Mouse (Mus musculus): ENCODE results near the gene Unkl. TPM values are rescaled to one million over a fixed set of nuclear protein-coding genes. Genes with fewer than 3 reads are reported as not detected.
"Not testable (repeated sequence)": the region's sequence is repeated elsewhere in the genome, so short reads cannot be mapped to it uniquely, and the experiment has no call there.

Unkl gene
- polyA plus RNA-seq, 1 experiment from 2014 or later = 14.8 TPM

DNA sequence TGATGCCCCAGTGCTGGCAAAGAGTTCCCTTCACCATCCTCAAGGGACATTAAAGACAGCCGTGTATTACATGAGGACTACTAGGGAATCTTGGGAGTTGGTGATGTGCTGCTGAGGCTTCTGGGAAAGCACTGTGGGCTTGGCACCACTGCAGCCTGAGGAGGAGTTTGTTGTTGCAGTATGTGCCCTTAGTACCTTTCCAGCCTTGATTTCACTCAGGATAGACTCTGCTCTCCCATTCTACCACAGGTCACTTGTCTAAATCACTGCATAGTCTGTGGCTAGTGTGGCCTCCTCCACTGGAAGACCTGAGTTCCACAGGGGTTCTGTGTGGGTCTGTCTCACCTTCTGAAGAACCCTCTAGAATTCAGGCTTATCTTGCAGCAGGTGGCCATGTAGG lies 32.5 kb downstream of the Unkl start:
- H3K9ac ChIP-seq (replicated peaks) = no peak overlapping the region
- no peak for ATAC-seq (ENCODE audit: low FRiP score)
- no peaks in the 10 kb centered on the region for H3K27me3 ChIP-seq (replicated peaks)
- H3K27ac ChIP-seq (replicated peaks) = no peak overlapping the region
- peaks cover 41% of the 10 kb centered on the region for H3K36me3 ChIP-seq
- WGBS = 77% methylated on average over 1 of the region's 1 CpGs
- H3K9me3 ChIP-seq (replicated peaks) = no peaks in the 10 kb centered on the region
- peaks cover 28% of the 10 kb centered on the region for H3K4me1 ChIP-seq
- H3K4me2 ChIP-seq = no peak overlapping the region
- H3K4me3 ChIP-seq (replicated peaks) = no peak overlapping the region

DNA sequence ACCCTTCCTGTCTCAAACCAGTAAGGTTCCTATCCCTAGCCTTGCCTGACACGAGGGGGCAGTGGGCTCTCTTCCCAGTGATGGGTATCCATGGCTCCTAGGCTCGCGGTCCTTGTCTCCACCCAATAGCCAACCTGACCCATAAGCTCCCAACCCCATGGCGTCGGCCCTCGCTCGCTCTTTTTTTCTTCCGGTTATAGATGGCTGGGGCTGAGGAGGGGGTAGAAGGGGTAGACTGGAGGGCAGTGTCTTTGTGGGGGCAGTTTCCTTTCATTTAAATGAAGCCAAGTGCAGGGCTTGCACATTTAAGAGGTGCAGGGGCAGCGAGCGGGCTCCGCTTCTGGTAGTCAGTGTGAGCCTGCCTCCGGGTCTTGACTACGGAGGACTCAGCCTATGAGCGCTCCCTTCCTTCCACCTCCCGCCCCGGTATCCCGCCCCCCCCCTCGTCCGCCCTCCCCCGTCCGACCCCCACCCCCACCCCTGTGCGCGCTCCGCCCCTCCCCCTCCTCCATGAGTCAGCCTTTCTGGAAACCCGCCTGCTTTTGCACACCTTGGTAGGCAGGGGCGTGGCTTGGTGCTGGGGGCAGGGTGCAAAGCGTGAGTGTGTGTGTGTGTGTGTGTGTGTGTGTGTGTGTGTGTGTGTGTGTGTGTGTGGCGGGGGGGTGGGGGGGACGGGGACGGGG lies 33.8 kb downstream of the Unkl start:
- H3K4me1 ChIP-seq = peaks cover 28% of the 10 kb centered on the region
- peak; percentile 88 for ATAC-seq (ENCODE audit: low FRiP score)
- H3K9ac ChIP-seq (replicated peaks) = peak overlapping the region; percentile 51
- no peaks in the 10 kb centered on the region for H3K27me3 ChIP-seq (replicated peaks)
- peak overlapping the region; percentile 41 for H3K4me3 ChIP-seq (replicated peaks)
- peak overlapping the region; percentile 72 for H3K27ac ChIP-seq (replicated peaks)
- 2% methylated on average over 19 of the region's 30 CpGs for WGBS
- peaks cover 40% of the 10 kb centered on the region for H3K36me3 ChIP-seq
- no peaks in the 10 kb centered on the region for H3K9me3 ChIP-seq (replicated peaks)
- peak overlapping the region; percentile 72 for H3K4me2 ChIP-seq

DNA sequence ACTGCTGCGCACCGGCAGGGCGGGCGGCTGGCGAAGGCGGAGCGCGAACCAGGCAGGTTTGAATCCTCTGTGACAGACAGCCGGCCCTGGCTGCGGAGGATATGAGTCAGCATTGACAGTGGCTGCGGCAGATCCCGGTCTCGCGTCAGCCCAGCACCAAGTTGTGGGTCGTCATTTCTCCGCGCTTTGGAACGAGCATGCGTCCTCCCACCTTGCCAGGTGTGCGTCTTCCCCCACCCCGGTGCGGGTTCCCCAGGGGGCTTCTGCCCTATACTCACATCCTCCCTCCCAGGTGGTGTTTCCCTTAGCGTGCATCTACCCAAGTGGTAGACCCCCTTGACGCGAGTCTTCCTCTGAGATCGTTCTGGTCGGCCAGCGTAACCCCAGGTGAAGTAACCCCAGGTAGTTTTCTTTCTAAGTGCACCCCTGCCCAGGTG lies 34.3 kb downstream of the Unkl start:
- H3K27ac ChIP-seq (replicated peaks) = 0 out of 2 replicates have a peak overlapping the region, but pooled peaks have one; percentile 18
- peak overlapping the region; percentile 41 for H3K4me3 ChIP-seq (replicated peaks)
- ATAC-seq (ENCODE audit: low FRiP score) = peak; percentile 89
- 15% methylated on average over 17 of the region's 28 CpGs for WGBS
- H3K36me3 ChIP-seq = peaks cover 37% of the 10 kb centered on the region
- peak overlapping the region; percentile 26 for H3K9ac ChIP-seq (replicated peaks)
- H3K4me1 ChIP-seq = peaks cover 28% of the 10 kb centered on the region
- not testable (repeated sequence) for H3K27me3 ChIP-seq (replicated peaks); H3K9me3 ChIP-seq (replicated peaks)
- peak overlapping the region; percentile 72 for H3K4me2 ChIP-seq

DNA sequence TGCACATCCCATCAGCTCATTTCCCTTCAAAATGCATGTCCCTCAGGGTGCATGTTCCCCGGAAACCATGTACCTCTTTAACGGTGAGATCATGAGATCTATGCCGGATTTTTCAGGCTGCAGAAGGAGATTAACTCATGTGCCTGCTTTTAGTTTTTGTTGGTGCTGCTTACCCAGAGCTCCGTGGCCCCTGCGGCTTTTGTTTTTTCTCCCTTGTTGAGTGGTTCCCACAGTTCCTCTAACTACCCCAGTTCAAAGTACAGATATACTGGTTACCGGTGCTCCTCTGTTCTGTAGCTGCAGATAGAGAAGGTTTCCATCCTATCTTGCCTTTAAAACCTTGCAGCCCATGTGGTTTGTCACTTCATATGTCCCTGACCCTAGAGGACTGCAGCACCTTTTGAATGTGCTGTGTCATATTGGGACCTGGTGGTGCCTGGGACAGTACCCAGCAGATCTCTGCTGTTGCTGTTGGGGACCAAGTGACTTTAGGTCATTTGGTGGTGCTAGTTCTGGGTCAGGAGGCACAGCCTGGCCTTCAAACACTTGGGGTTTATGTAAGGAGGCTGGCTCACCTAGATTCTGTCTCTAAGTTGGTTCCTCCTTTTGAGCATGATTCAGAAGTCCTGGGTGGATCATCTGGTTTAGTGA lies 34.9 kb downstream of the Unkl start:
- H3K27ac ChIP-seq (replicated peaks) = 0 out of 2 replicates have a peak overlapping the region, but pooled peaks have one; percentile 18

DNA sequence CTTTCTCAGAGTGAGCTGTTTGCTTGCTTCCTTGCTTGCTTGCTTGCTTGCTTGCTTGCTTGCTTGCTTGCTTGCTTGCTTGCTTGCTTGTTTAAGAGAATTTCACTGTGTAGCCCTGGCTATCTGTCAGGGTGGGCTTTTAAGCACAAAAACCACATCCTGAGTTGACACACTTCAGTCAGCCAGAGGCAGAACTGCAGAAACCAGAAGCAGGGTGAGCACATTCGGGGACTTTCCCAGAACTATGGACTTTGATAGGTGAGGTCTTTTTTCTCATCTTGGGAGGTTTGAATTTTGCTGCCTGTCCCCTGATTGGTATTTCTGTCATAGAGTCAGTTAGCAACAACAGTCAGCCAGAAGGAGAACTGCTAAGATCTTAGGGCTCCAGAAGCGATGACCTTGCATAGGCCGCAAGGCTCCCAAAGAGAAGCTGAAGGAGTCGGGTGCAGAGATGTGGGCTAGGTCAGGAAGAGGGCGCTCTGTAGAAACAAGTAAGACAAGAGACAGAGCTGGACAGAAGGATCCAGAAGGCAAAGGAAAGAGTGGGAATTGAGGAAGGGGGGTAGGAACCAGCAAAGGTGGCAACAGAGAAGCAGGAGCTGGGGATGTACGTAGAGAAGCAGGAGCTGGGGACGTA lies 36.5 kb downstream of the Unkl start:
- Histone ChIP-seq H3K9ac (replicated peaks) (no peak overlapping the region), H3K9me3 (replicated peaks) (no peaks in the 10 kb centered on the region), H3K27me3 (replicated peaks) (no peaks in the 10 kb centered on the region), H3K36me3 (peaks cover 29% of the 10 kb centered on the region), H3K4me2 (no peak overlapping the region), H3K4me3 (replicated peaks) (no peak overlapping the region), H3K4me1 (peaks cover 28% of the 10 kb centered on the region), H3K27ac (replicated peaks) (no peak overlapping the region)
- ATAC-seq (ENCODE audit: low FRiP score) = no peak
- 88% methylated on average over 7 of the region's 7 CpGs for WGBS

More for the DNA sequence above, 34.9 kb downstream of the Unkl start:
- Histone ChIP-seq H3K4me2 (peak overlapping the region; percentile 72), H3K27me3 (replicated peaks) (no peaks in the 10 kb centered on the region), H3K4me1 (peaks cover 28% of the 10 kb centered on the region), H3K36me3 (peaks cover 34% of the 10 kb centered on the region), H3K9me3 (replicated peaks) (no peaks in the 10 kb centered on the region), H3K4me3 (replicated peaks) (peak overlapping the region; percentile 41), H3K9ac (replicated peaks) (peak overlapping the region; percentile 26)
- peak; percentile 1; the same call in 1 of the 2 replicates for ATAC-seq (ENCODE audit: low FRiP score)
- 55% methylated on average over 6 of the region's 6 CpGs for WGBS

DNA sequence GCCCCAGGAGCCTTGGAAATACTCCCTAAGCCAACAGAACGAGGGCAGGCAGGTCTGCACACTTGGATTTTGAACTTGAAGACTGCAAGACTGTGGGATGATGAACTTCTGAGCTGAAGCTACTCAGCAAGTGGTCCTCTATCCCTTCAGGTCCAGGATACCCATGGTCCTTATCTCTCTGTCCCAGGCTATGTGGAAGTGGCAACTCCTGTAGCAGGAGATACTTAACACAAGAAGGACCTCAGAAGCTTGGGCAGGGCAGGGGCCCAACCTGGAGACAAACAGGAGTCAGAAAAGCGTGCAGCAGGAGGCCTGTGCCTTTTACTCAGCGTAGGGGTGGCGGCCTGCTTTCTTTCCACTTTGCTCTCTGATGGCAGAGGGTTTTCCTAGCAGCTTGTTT lies 37.5 kb downstream of the Unkl start:
- Histone ChIP-seq H3K9ac (replicated peaks) (no peak overlapping the region), H3K9me3 (replicated peaks) (no peaks in the 10 kb centered on the region), H3K4me2 (no peak overlapping the region), H3K4me3 (replicated peaks) (no peak overlapping the region), H3K27me3 (replicated peaks) (no peaks in the 10 kb centered on the region), H3K4me1 (peaks cover 25% of the 10 kb centered on the region), H3K27ac (replicated peaks) (no peak overlapping the region), H3K36me3 (peaks cover 27% of the 10 kb centered on the region)
- 90% methylated on average over 4 of the region's 4 CpGs for WGBS
- ATAC-seq (ENCODE audit: low FRiP score) = no peak

DNA sequence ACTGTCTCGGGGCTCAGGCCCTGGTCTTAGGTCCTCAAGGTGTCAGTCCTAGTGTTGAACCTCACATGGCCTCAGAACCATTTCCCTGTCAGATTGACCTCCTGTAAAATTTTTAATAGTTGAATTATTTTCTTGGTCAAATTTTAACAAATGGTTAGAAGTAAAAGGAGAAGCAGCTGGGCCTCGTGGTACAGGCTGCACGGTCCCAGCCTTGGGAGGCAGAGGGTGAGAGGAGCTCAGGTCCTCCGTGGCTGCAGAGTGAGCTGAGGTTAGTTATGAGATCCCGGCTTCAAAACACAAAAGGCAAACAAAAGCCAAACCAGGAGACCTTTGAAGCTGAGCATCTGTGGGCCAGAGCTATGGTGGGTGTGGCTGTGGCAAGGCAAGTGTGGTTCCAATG lies 39.8 kb downstream of the Unkl start:
- H3K36me3 ChIP-seq = peaks cover 35% of the 10 kb centered on the region
- 91% methylated on average over 5 of the region's 5 CpGs for WGBS
- H3K27ac ChIP-seq (replicated peaks) = no peak overlapping the region

DNA sequence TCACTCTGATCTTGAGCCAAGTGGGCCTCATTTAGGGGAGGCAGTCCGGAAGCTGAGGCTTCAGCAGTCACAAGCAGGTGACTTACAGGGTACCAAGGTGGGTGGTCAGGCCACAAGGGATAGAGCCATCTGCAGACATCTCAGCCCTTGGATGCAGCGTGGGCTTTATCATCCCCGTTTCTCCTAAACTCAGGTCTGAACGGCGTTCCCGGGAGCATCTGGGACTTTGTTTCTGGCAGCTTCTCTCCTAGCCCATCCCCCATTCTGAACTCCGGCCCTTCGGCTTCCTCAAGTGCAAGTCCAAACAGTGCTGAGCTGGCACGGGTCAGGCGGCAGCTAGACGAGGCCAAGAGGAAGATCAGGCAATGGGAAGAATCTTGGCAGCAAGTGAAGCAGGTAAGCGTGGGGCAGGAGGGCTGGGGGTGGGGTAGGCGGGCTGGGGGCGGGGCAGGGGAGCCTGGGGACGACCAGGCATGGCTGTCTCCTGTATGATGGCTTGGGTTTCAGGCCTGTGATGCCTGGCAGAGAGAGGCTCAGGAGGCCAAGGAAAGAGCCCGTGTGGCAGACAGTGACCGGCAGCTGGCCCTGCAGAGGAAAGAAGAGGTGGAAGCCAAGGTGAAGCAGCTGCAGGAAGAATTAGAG lies 41.9 kb downstream of the Unkl start:
- peaks cover 44% of the 10 kb centered on the region for H3K36me3 ChIP-seq
- not testable (repeated sequence) for H3K4me1 ChIP-seq; ATAC-seq (ENCODE audit: low FRiP score); H3K4me2 ChIP-seq; H3K4me3 ChIP-seq (replicated peaks); H3K9me3 ChIP-seq (replicated peaks); H3K9ac ChIP-seq (replicated peaks); H3K27me3 ChIP-seq (replicated peaks); H3K27ac ChIP-seq (replicated peaks)
- 81% methylated on average over 17 of the region's 17 CpGs for whole genome bisulfite sequencing

More for the DNA sequence above, 39.8 kb downstream of the Unkl start:
- H3K4me1 ChIP-seq = peaks cover 7% of the 10 kb centered on the region; the same call in 1 of the 2 replicates
- no peaks in the 10 kb centered on the region for H3K27me3 ChIP-seq (replicated peaks)
- H3K9ac ChIP-seq (replicated peaks) = no peak overlapping the region
- H3K4me3 ChIP-seq (replicated peaks) = no peak overlapping the region
- no peak overlapping the region for H3K4me2 ChIP-seq
- no peak for ATAC-seq (ENCODE audit: low FRiP score)
- no peaks in the 10 kb centered on the region for H3K9me3 ChIP-seq (replicated peaks)

DNA sequence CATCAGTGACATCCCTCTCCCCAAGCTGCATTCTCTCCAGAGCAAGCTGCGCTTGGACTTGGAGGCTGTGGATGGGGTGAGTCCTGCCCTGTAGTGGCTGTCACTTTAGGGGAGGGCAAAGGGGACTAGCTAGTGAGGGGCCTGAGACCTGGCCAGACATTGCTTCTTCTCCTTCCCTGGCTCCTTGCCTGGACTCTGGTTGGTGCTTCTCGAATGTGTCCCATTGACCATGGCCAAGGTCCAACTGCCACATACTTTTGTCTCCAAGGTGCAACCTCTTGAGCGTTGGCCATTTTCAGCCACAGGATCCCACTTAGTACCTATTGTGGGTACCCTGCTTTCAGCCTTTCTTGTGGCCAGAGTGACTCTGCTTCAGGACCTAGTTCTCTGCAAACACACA lies 42.5 kb downstream of the Unkl start:
- Histone ChIP-seq H3K27me3 (replicated peaks) (no peaks in the 10 kb centered on the region), H3K9me3 (replicated peaks) (no peaks in the 10 kb centered on the region), H3K9ac (replicated peaks) (no peak overlapping the region), H3K36me3 (peaks cover 48% of the 10 kb centered on the region), H3K27ac (replicated peaks) (no peak overlapping the region), H3K4me1 (no peaks in the 10 kb centered on the region), H3K4me2 (no peak overlapping the region), H3K4me3 (replicated peaks) (no peak overlapping the region)
- no peak for ATAC-seq (ENCODE audit: low FRiP score)
- 98% methylated on average over 3 of the region's 3 CpGs for WGBS

DNA sequence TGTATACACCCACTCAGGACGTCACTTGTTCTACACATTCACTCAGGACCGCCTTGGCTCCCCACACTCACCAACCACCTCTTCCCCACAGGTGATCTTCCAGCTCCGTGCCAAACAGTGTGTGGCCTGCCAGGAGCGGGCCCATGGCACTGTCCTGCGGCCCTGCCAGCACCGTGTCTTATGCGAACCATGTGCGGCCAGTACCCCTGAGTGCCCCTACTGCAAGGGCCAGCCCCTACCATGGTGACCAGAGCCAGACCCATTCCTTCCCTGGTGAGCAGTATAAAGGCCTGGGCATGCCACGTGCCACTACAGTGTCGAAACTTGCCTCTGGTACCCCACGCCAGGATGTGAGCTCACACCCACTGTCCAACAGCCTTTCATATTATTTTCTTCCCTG lies 43.4 kb downstream of the Unkl start:
- not testable (repeated sequence) for H3K4me1 ChIP-seq; H3K9ac ChIP-seq (replicated peaks); H3K4me2 ChIP-seq; H3K27ac ChIP-seq (replicated peaks); H3K4me3 ChIP-seq (replicated peaks); H3K9me3 ChIP-seq (replicated peaks); H3K27me3 ChIP-seq (replicated peaks)
- WGBS = 95% methylated on average over 6 of the region's 11 CpGs
- H3K36me3 ChIP-seq = peaks cover 49% of the 10 kb centered on the region
- ATAC-seq (ENCODE audit: low FRiP score) = peak; percentile 44; the same call in 1 of the 2 replicates

DNA sequence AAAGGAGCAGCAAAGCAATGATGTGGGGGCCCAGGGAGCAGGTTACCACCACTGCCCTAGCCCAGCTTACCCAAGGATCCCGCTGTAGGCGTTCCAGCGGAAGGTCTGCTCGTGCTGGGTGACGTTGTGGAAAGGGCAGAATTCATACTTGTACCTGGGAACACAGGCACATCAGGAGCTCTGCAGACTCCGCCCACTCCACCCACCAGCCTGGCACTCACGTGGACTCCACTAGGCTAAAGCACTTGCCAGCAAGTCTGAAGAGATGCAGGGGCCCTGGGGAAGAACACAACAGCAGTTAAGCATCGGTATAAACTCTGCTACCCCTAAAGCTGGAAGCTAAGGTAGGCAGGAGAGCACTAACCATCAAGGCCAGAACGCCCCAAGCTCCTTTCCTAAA lies 47.4 kb downstream of the Unkl start:
- H3K27ac ChIP-seq (replicated peaks) = no peak overlapping the region
- no peak overlapping the region for H3K4me3 ChIP-seq (replicated peaks)
- H3K36me3 ChIP-seq = peaks cover 37% of the 10 kb centered on the region
- H3K4me1 ChIP-seq = peaks cover 17% of the 10 kb centered on the region
- no peak for ATAC-seq (ENCODE audit: low FRiP score)
- 86% methylated on average over 9 of the region's 9 CpGs for WGBS
- no peak overlapping the region for H3K9ac ChIP-seq (replicated peaks)
- H3K4me2 ChIP-seq = no peak overlapping the region
- H3K27me3 ChIP-seq (replicated peaks) = no peaks in the 10 kb centered on the region
- H3K9me3 ChIP-seq (replicated peaks) = no peaks in the 10 kb centered on the region

Measured in neural tube, embryonic 15.5 days (tissue).